Mouse (Mus musculus) left cerebral cortex, postnatal 10 days (tissue): ENCODE data around the gene Ptp4a2. TPM values are rescaled to one million over a fixed set of nuclear protein-coding genes. Genes with fewer than 3 reads are reported as not detected.
"Not testable (repeated sequence)": the region's sequence is repeated elsewhere in the genome, so short reads cannot be mapped to it uniquely, and the experiment has no call there.

Source experiments
- DNase-seq, 2 experiments: peaks; one replicate each; pipeline ENCODE4 v3.0.0; 2021 to 2022; ENCODE audit warnings: low spot score in 2 of 2, mixed read lengths in 1 of 2; ENCODE audit errors: extremely low spot score in 1 of 2
- intact Hi-C: fragments of 180-260 bp; cut with DNase I; formaldehyde crosslinking; loops from one replicate; pipeline ENCODE4 v1.15.1; 2025
- total RNA-seq, 2 experiments: library from RNA; stranded (reverse); gene quantifications; 2 replicates each; pipeline ENCODE4 v1.2.3; 2021

Ptp4a2 gene
- total RNA-seq, 2 experiments from 2014 or later, result 123 to 131 TPM

- intact Hi-C loops, result no loop called here
- DNase-seq, result no peak
Measured at GRCm38 (mm10) chr4:129830343-129830944, 19.4 kb downstream of the Ptp4a2 start.

- no peak for DNase-seq
- intact Hi-C loops, result no loop called here
Measured at GRCm38 (mm10) chr4:129834581-129834980, 23.6 kb downstream of the Ptp4a2 start.

DNA sequence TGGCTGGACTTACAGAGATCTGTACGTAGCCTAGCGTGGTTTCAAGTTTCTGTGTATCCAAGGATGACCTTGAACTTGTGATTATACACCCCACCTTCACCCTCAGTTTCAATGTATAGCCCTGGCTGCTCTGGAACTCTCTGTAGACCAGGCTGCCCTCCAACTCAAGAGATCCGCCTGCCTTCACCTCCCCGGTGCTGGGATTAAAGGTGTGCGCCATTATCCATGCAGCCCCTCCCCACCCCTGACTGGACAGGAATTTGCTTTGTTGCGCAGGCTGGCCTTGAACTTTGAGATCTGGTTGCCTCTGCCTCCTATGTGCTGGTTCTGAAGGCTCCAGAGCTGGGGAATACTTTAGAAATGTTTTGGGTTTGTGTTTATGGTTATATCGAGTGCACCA is 24.3 kb downstream of the Ptp4a2 start:
- no peak for DNase-seq
- intact Hi-C loops, result no loop called here

GRCm38 (mm10) chr4:129839866-129840555 is 29.0 kb downstream of the Ptp4a2 start:
- intact Hi-C loops, result no loop called here
- DNase-seq, result no peak

GRCm38 (mm10) chr4:129846823-129847222 is 35.8 kb downstream of the Ptp4a2 start:
- intact Hi-C loops, result no loop called here
- DNase-seq, result no peak

- intact Hi-C loops, result no loop called here
- DNase-seq, result no peak
Measured at GRCm38 (mm10) chr4:129850491-129850890, 39.5 kb downstream of the Ptp4a2 start.

GRCm38 (mm10) chr4:129851861-129852260 is 40.8 kb downstream of the Ptp4a2 start:
- DNase-seq, result no peak
- intact Hi-C loops, result no loop called here

DNA sequence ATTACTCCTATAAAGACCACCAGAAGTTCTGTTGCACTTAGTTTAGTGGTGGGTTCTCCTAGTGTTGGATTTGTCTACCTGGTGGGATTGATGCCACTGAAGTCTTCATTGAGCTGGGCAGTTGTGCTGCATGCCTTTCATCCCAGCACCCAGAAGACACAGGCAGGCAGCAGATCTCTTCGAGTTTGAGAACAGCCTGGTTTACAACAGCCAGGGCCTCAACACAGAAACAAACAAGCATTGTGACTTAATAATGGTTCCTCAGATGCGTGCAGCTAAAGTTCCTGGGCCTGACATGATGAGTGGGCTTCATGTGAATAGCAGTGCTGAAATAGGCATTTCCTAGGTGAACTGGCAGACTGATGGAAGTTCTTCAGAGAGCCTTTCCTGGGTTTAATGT is 42.0 kb downstream of the Ptp4a2 start:
- intact Hi-C loops, result no loop called here
- no peak for DNase-seq

GRCm38 (mm10) chr4:129853996-129854395 is 43.0 kb downstream of the Ptp4a2 start:
- no peak for DNase-seq
- intact Hi-C loops, result no loop called here

- no peak for DNase-seq
- intact Hi-C loops, result no loop called here
Measured at GRCm38 (mm10) chr4:129854615-129855014, 43.6 kb downstream of the Ptp4a2 start.

GRCm38 (mm10) chr4:129855051-129855970 is 44.3 kb downstream of the Ptp4a2 start:
- intact Hi-C loops, result no loop called here
- no peak for DNase-seq

DNA sequence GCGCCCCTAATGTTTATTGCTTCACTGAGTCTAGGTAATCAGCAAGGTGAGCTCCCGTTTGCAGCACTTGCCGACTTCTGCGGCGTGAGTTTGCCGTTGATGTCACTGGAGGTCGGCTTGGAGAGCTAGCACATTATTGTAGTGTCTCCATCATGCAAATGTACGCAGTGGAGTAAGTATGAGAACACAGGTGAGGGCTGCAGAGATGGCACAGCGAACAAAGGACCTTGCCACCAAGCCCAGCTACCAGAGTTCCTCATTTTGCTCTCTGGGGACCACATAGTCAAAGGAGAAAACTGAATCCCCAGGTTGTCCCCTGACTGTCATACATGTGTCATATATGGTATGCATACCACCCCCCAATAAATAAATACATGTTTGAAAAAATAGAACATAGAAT is 49.4 kb downstream of the Ptp4a2 start:
- intact Hi-C loops, result no loop called here
- no peak for DNase-seq

DNA sequence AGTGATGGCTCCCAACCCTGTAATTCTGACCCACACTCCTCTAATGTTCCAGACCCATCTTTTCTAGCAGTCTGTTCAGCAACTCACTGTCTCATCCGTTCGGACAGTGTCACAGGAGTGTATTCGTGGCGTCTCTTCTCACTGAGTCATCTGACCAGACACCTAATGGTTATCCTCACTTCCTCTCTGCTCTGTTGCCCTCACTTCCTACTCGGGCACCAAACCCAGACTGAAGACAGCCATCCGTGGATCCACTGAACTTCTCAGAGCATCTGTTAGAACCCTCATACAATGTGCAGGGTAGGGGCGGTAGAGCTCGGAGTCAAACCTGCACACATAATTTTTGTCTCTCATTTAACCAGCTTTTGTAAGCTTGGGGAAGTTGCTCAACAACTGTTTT is 50.4 kb downstream of the Ptp4a2 start:
- intact Hi-C loops, result no loop called here
- DNase-seq, result no peak

GRCm38 (mm10) chr4:129862357-129862756 is 51.3 kb downstream of the Ptp4a2 start:
- intact Hi-C loops, result no loop called here
- no peak for DNase-seq

DNA sequence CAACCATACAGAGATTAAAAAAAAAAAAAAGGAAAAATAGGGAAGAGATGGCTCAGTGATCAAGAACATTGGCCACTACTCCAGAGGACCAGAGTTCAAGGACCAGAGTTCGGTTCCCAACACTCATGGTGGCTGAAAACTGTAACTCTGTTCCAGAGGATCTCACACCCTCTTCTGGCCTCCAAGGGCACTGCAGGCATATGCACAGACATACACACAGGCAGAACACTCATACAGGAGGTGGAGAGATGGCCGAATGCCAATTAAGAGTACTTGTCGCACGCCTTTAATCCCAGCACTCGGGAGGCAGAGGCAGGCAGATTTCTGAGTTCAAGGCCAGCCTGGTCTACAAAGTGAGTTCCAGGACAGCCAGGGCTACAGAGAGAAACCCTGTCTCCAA is 55.2 kb downstream of the Ptp4a2 start:
- intact Hi-C loops, DNase-seq: not testable (repeated sequence)

DNA sequence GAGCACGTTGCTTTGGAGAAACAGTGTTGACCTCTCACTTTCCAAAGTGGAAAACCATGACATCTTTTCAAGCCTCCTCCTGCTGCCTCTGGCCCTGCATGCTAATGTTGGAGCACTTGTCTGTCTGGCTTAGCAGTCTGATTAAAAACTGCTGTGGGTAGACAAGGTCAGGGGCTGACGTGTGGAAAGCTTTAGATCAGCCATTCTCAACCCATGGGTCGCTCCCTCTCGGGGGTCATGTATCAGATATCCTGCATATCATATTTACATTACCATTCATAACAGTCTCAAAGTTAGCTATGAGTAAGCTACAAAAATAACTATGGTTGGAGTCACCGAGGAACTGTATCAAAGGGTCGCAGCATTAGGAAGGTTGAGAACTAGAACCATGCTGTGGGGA is 57.2 kb downstream of the Ptp4a2 start:
- intact Hi-C loops, result no loop called here
- no peak for DNase-seq

- intact Hi-C loops, result no loop called here
- no peak for DNase-seq
Measured at GRCm38 (mm10) chr4:129870483-129870882, 59.5 kb downstream of the Ptp4a2 start.

GRCm38 (mm10) chr4:129872376-129872922 is 61.4 kb downstream of the Ptp4a2 start:
- intact Hi-C loops, result no loop called here
- no peak for DNase-seq

DNA sequence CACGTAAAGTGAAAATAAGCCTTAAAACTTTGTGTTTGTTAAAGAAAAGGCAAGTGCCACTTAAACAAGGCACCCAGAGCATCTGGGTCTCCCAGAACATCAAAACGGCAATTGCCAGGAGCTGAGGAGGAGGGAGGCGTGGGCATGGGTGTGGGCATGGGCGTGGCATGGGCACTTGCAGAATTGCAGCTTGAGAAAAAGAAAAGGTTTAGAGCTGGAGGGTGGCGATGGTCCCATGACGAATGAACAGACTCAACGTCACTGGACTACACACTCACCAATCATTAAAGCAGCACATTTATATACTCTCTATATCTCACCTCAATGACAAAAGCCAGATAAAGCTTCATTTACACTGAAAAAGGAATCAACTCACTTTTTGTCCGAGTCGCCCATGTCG is 63.8 kb downstream of the Ptp4a2 start:
- intact Hi-C loops, result no loop called here
- DNase-seq, result no peak
